Mouse (Mus musculus) frontal cortex, postnatal 36 days (tissue): Measurements from ENCODE around the gene Fam102b.

Experiments
- DNase-seq, 2 experiments: peaks; one replicate each; pipeline ENCODE4 v3.0.0; 2022; ENCODE audit warnings: low spot score in 2 of 2

The Fam102b gene

DNA sequence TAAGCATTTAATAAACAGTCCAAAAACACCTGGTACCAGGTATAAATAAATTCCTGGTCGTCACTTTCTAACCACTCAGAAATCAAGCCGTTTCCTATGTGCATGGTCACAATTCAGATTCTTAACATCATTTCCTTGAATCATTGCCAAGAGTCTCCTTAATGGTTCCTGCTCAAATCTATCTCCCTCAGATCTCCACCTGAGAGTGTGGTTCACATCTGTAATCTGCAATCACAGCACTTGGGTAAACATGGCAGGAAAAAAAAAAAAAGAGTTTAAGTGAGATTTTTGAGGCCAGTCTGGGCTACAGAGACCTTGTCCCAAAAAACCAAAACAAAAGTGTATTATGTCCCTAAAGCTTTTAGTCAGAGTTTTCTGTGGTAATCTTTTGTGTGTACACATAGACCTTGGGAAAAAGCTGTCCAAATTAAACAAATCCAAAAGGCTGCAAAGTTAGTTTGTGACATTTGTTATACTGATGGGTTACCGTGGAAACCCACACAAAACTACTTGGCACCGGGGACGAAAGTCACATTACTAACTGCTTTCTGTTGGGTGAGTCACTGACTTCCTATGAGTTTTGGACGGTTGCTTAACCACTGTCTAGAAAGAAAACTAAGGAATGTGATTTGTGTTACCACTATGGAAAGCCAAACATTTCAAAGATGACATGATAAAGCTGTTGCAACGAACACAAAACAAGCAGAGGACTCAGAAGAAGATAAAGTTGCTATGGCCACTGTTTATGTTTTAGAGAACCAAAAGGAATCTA is 16.7 kb downstream of the Fam102b start:
- no peak for DNase-seq

DNA sequence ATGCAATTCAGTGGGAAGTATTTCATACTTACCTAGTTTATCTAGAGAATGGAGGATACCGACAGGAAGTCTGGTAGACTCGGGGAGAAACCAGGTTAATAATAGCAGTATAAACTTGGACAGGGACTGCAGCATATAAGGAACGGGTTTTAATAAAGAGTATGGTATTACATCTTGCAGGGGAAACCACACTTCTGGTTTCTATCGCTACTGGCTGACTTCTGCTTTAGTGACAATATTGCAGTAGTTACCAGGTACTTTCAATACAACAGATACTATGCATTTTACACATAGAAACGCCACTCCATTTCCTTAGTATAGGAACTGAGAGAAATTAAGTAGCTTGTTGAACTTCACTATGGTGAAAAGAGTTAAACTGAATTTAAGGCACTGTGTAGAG is 19.2 kb downstream of the Fam102b start:
- DNase-seq = no peak

DNA sequence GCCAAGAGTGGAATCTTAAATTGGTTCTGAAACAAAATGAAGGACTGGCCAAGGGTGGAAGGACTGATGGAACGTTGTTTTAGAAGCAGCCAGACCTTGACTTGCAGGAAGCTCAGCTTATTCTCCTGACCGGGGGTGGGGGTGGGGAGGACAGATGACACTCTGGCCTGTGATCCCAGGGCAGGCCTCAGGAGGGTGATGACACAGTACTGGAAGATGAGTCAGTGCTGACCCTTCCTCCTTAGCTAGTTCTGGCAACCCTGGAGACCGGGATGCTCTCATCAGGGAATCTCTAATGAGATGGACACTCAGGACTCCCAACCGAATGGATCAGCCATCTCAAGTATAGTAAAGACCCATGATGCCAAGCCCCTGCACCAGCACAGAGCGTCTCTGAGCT is 21.6 kb downstream of the Fam102b start:
- DNase-seq = no peak

DNA sequence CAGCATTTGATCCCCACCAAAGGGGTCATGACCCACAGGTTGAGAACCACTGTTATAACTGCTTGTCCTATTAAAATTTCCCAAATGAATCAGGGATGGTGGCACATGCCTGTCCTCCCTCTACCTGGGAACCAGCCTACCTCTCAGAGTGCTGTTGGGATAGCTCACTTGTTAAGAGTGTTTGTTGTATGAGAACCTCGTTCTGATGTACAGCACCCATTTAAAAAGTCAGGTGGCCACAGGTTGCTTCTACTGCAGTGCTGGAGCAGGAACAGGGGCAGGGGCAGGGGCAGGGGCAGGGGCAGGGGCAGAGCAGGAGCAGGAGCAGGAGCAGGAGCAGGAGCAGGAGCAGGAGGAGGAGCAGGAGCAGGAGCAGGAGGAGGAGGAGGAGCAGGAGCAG is 28.2 kb downstream of the Fam102b start:
- no peak for DNase-seq

DNA sequence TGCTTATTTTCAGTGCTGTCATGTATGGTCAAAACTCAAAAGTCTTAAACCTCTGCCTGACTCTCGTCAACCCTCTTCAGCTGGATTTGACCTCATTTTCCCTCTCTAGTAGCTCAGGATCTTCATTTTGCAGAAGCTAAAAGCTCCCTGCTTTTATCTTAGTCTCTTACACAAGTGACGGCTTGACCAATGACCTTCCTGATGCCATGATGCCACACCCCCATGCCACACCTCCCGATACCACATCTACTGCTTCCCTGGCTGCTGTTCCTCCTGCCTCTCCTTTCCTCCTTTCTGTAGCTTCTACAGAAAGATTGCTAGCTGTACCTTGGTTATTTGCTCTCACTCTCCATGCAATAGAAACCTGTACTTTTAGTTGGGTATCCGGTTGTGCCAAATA is 29.6 kb downstream of the Fam102b start:
- DNase-seq = no peak

DNA sequence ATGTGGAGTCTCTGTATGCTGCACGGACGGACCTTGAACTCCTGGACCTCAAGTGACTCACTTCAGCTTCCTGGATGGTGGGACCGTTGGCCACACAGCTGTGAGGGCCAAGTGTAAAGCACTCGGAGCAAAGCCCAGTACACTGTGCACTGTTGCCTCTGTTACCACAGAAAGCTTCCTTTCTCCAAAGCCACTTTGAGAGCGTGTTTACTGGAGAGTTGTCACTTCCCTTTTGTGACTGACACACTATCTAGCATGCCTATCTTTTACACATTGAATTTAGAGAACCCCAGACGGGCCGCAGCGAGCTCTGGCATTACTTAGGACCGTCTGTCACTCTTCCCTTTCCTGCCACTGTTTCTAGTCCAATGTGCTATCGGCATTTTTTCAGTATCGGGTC is 30.1 kb downstream of the Fam102b start:
- no peak for DNase-seq

DNA sequence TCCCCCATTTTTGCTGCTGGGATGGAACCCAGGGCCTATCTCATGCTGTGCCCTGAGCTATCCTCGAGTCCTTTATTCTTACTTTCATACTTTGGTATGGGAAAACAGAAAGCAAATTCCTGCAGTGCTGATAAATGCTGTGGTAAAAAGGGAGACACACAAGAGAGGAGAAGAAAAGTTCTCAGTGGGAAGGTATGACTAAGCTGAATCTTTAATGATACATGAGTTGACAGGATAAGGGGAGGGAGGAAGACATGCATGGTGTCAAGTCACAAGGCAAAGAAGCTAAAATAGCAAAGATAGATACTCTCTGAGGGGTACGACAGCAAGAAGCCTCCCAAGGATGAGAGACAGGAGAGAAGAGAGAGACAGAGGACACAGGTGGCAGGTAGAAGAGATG is 32.0 kb downstream of the Fam102b start:
- no peak for DNase-seq

DNA sequence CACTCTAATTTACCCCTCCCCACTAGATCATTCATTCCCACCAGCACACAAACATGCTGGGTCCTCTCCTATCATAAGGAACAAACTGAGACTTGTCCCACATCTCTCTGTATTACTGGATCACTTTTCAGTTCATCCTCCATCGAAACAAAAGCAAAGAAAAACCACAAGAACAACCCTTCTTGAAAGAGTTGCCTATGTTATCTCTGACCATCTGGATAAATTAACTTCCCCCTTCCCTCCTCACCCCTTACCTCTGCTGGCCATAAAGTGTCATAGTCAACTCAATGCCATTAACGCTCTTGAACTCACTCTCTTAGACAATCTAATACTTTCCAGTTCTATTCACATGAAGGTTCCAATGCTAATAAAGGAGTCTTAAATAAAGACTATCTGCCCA is 32.9 kb downstream of the Fam102b start:
- DNase-seq = no peak

DNA sequence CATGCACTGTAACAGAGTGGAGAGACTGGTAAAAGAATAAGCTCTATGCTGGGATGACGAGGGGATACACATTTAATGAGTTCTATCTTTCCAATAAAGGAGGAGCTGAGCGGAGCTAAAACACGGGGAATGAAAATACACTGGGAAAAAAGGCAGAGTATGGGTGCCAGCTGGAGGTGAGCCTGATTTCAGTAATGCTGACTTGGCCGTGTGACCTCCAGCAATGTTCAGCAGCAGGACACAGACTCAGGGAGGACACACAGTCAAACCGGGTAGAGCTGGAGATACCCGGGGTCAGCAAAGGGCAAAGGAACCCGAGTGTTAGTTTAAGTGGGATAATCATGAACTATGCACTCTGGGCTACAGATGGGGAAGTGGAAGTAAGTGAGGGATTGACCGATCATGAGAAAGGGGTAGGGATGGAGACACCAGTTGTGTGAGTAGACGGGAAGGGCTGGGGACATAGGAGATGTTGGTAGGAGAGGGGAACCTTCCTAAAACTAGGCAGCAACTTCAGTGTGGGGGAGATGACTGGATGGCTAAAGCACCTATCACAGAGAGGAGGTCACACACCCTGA is 37.3 kb downstream of the Fam102b start:
- no peak for DNase-seq

DNA sequence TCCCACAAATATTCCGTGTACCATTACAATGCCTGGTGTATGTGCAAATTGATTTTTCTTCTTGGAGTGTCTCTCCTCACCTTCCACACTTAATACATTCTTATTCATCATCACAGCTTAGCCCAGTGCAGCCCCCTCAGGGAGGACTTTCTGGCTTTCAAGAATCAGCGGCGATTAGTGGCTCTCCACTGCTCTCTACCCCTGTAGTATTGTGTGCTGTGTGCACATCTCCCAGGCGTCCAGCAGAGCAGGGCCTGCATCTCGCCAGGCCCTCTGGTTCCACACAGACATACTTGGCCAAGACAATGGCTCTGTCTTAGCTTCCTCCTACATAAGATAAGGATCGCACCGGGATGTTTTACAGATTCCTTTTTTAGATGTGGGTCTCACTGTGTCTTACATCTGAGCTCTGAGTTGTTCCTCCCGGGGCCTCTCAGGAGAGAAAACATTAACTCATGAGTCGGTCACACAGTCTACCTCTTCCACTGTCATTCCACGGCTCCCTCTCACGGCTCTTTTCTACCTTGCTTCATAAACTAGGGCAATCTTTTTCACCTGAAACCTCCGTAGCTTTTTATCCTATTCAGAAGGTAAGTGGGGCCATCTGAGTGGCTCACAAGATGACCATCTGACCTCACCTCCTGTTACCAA is 40.3 kb downstream of the Fam102b start:
- no peak for DNase-seq

DNA sequence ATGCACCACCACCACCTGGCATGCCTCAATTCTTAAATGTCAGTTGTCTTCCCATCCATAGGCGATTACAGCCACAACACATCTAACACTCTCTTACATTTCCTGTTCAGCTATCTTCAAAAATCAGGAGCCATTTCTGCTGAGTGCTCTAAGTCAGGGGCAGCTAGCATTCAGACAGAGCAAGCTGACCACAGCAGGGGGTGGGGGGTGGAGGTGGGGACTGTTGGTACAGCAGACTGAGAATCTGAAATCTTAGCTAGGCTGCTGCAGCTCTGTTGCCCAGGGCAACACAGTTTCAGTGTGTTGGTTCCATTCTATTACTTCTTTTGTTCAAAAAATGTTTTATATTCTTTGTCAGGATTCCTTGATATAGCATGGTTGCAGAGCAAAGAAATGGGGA is 40.9 kb downstream of the Fam102b start:
- no peak for DNase-seq

DNA sequence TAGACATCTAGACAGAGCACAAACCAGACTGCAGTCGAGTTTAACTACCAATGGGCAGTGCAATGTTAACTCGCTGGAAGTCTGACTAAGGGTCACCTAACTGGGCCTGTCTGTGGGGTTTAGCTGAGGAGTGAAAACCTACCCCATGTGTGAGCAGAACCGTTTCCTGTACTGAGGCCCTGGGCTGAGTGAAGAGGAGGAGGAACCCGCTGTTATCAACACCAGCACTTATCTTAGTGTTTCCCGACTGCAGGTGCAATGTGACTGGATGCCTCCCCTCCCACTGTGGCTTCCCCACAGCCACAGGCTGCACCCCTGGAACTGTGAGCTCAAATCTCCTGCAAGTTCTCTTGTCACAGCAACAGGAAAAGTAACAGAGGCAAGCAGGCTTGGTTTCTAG is 43.4 kb downstream of the Fam102b start:
- DNase-seq = no peak

DNA sequence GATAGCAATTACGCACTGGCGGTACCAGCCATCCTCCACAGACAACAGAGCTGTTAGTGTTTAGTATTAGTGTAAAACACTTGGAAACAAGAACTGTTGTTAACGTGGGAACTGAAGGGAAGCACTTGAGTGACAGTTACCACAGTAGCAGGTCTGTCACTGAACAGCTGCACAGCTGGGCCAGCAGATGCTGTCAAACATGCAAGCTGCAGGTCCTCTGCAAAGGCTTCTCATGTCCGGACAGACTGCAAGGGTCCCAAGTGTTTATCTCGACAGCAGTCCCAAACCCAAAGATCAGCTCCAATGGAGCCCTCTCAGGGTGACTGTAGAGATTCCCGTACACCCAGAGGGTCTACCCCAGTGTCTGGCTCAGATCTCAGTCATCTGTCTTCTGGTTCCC is 45.5 kb downstream of the Fam102b start:
- DNase-seq = no peak

DNA sequence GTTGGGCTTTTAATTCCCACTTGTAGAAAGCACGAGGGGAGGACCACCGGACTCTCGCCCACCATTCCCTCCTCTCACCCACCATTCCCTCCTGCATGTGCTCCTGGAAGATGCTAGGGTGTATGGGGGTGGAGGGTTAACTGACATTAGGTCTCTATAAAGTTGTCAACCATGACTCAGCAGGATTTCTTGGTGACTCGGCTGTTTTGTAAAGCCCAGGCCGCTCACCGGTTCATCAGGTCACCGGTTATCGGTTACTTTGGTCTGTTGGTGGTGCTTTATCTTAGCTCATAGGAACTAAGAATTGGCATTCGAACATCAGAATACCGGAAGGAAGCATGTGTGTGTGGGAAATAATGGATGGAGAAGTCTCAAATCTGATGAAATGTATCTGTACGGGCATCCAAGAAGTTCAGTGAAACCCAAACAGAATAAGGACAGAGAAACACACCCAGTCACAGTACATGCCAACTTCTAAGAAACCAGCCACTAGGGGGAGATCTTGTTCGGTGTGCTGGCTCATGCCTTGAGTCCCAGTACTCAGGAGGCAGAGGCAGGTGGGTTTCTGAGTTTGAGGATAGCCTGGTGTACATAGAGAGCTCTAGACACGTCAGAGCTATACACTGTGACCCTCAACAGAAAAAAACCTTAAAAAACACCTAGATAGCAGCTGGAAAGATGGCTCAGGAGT is 49.9 kb downstream of the Fam102b start:
- no peak for DNase-seq

DNA sequence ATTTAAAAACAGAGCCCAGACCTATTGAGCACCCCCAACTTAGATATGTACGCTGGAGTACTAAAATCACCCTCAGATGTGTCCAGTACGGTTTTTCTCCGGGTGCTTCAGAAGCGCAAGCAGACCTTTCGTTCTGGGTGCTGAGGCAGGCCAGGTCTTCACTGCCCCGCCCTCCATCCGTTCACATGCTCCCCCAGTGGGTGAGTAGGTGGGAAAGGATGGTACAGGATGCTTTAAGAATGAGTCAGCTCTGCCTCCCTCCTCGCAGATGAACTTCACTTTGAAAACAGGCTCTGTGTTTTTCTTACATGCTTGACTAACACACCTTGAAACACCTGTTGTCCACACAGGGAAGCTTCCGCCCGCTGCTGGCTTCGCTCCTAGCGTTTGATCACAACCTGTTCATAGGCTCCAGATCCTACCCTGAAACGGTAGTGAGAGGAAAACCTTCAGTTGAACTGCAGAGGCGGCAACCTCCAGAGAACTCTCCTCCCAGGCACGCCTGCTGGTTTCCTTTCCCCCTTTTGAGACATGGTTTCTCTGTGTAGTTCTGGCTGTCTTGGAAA is 52.4 kb downstream of the Fam102b start:
- no peak for DNase-seq

DNA sequence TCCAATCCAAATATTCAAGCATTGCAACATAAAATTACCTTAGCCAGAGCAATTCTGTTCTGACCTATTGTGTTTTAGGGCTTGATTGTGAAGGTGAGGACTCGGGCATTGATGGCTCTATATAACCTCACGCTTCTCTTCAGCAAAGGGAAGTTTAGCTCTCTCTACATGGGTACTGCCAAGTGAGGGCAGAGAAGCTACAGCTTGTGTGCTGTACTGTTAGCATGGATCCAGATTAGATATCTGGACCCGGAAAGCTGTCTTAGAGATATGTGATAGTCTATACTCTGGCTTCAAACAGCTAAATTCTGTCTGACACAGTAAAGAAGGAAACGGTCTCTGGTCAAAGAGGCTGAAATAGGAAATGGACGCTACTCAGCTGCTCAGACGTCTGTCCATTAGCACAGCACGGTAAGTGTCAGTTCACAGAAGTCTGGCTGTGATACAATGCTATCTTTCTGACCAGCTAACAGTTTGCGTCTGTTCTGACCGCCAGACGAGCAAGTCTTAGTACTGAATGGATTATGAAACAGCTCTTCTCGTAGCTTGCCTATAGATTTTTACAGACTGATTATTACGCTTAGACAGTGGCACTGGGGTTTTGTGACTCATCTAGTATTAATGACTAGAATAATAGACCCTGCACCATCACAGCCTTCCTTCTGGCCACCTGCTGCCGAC is 53.3 kb downstream of the Fam102b start:
- no peak for DNase-seq

DNA sequence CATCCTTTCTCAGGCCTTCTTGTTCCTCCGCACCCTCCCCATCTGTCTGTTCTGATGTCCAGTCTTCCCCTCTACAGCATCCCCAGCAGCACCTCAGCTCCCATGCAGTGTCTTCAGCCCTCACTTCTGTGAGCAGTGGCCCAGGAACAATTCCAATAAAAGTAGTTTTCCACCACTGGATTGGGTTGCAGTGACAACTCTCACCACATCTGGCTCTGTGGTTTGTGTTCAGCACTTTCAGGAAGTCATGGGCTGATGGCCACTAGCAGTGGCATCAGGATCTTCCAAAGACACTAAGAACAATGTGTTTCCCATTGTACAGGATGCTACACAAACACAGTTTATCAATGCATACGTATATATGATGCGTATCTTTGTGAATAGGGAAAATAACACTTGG is 61.4 kb downstream of the Fam102b start:
- no peak for DNase-seq

DNA sequence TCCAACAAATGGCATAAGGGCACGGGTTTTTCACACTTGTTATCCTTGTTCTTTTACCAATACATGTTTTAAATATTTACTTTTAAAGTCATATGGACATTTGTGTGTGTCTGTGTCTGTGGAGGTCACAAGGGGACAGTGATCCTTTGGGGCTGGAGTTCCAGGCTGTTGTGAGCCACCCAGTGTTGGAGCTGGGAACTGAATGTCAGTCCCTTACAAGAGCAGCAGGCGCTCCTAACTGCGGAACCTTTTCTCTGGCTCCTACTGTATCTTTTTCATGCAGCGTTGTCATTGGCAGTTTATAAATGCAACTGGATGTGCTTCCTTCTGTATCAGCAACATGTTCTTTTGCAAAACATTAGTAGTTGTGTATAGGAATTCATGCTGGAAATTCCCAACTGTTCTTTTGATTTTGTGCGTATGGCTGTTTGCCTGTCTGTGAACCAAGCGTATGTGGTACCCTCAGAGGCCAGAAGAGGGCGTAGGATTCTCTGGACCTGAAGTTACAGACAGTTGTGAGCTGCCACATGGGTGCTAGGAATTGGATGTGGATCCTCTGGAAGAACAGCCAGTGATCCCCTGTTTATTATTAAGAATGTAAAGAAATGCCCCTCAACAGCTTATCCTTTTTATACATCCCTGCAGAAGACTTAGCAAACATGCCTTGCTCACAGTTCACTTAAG is 62.9 kb downstream of the Fam102b start:
- no peak for DNase-seq

DNA sequence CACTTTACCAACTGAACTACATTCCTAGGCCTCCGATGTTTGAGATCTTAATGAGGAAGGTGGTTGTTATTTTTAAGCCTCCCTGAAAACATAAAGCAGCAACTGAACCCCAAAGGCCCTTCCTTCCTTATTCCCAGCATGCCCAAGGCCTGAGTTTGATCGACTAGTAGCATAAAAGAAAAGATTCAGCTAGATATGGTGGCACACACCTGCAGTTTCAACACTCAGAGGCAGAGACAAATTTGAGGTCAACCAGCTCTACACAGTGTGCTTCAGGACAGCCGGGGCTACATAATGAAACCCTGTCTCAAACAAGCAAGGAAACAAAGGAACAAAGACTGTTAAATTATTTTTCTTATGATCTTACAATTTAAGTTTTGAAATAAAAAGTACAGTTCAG is 63.6 kb downstream of the Fam102b start:
- DNase-seq = no peak

DNA sequence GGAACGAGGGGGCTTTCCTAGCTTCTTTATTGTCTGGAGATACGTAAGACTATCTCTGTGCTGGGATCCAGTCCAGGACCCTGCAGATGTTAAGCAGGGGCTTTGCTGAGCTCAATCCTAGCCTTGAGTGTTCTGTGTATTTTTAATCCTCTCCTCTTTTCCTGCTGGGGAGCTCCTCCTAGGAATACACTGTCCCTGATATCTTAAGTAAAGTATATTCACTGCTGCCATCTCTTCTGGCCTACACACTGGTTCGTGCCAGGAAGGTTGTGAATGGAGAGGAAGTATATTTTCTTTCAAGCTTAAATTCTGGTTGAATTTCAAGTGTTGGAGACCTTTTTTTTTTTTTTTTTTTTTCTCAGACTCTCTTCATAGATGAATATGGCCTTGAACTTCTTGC is 64.1 kb downstream of the Fam102b start:
- DNase-seq = no peak

DNA sequence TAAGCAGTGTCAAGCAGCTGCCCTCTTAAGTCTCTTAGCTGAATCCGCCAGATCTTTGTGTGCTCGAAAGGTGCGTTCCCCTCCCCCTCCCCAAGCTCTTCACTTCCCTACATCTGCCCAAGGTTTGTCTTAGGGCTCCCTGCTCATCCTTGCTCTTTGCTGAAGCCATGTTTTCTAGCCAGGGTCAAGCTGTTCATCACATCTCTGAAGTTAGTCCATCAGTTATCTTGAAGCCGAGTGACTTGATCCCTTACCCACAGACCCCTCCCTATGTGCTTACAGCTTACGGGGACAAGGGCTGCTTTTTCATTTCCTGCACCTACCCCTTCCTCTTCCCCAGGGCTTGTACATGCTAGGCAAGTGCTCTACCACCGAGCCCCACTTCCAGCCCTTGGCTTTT is 65.8 kb downstream of the Fam102b start:
- no peak for DNase-seq
